Mouse (Mus musculus): ENCODE results near the gene Cyp4f18. TPM values are rescaled to one million over a fixed set of nuclear protein-coding genes. Genes with fewer than 3 reads are reported as not detected.

The Cyp4f18 gene
- polyA plus RNA-seq, 1 experiment: 0.09 TPM

- Histone ChIP-seq H3K27me3 (ENCODE audit: control insufficient read depth, insufficient read depth, low read length) (no peaks in the 10 kb centered on the region), H3K4me3 (ENCODE audit: control insufficient read depth, low read depth, low read length) (no peak overlapping the region), H3K4me1 (ENCODE audit: control insufficient read depth, insufficient read depth, low read length) (no peaks in the 10 kb centered on the region), H3K36me3 (ENCODE audit: control insufficient read depth, insufficient read depth, low read length) (no peaks in the 10 kb centered on the region), H3K27ac (ENCODE audit: control insufficient read depth, insufficient read depth, low read depth, low read length) (no peak overlapping the region)
- TF ChIP-seq POLR2A (IDR thresholded peaks at IDR 0.05; ENCODE audit: control insufficient read depth, low read depth, low read length) (no peak), CTCF (IDR thresholded peaks at IDR 0.05; ENCODE audit: control insufficient read depth, insufficient read depth, insufficient replicate concordance, low read depth, low read length) (no peak)
These were observed 37.5 kb downstream of the Cyp4f18 start for GRCm38 (mm10) chr8:71971945-71972344.

GRCm38 (mm10) chr8:71968636-71969035 lies 40.8 kb downstream of the Cyp4f18 start:
- no peaks in the 10 kb centered on the region for H3K36me3 ChIP-seq (ENCODE audit: control insufficient read depth, insufficient read depth, low read length)
- no peaks in the 10 kb centered on the region for H3K27me3 ChIP-seq (ENCODE audit: control insufficient read depth, insufficient read depth, low read length)
- no peak overlapping the region for H3K27ac ChIP-seq (ENCODE audit: control insufficient read depth, insufficient read depth, low read depth, low read length)
- no peak overlapping the region for H3K4me3 ChIP-seq (ENCODE audit: control insufficient read depth, low read depth, low read length)
- TF ChIP-seq CTCF (IDR thresholded peaks at IDR 0.05; ENCODE audit: control insufficient read depth, insufficient read depth, insufficient replicate concordance, low read depth, low read length): no peak
- TF ChIP-seq POLR2A (IDR thresholded peaks at IDR 0.05; ENCODE audit: control insufficient read depth, low read depth, low read length): no peak
- no peaks in the 10 kb centered on the region for H3K4me1 ChIP-seq (ENCODE audit: control insufficient read depth, insufficient read depth, low read length)

- H3K27ac ChIP-seq (ENCODE audit: control insufficient read depth, insufficient read depth, low read depth, low read length): no peak overlapping the region
- TF ChIP-seq POLR2A (IDR thresholded peaks at IDR 0.05; ENCODE audit: control insufficient read depth, low read depth, low read length) (no peak), CTCF (IDR thresholded peaks at IDR 0.05; ENCODE audit: control insufficient read depth, insufficient read depth, insufficient replicate concordance, low read depth, low read length) (no peak)
- no peaks in the 10 kb centered on the region for H3K27me3 ChIP-seq (ENCODE audit: control insufficient read depth, insufficient read depth, low read length)
- no peaks in the 10 kb centered on the region for H3K4me1 ChIP-seq (ENCODE audit: control insufficient read depth, insufficient read depth, low read length)
- no peaks in the 10 kb centered on the region for H3K36me3 ChIP-seq (ENCODE audit: control insufficient read depth, insufficient read depth, low read length)
- H3K4me3 ChIP-seq (ENCODE audit: control insufficient read depth, low read depth, low read length): no peak overlapping the region
These were observed 41.3 kb downstream of the Cyp4f18 start for GRCm38 (mm10) chr8:71968100-71968499.

- Histone ChIP-seq H3K27me3 (ENCODE audit: control insufficient read depth, insufficient read depth, low read length) (no peaks in the 10 kb centered on the region), H3K36me3 (ENCODE audit: control insufficient read depth, insufficient read depth, low read length) (no peaks in the 10 kb centered on the region), H3K4me1 (ENCODE audit: control insufficient read depth, insufficient read depth, low read length) (no peaks in the 10 kb centered on the region), H3K27ac (ENCODE audit: control insufficient read depth, insufficient read depth, low read depth, low read length) (no peak overlapping the region), H3K4me3 (ENCODE audit: control insufficient read depth, low read depth, low read length) (no peak overlapping the region)
- no peak for TF ChIP-seq POLR2A (IDR thresholded peaks at IDR 0.05; ENCODE audit: control insufficient read depth, low read depth, low read length)
- no peak for TF ChIP-seq CTCF (IDR thresholded peaks at IDR 0.05; ENCODE audit: control insufficient read depth, insufficient read depth, insufficient replicate concordance, low read depth, low read length)
These were observed 42.2 kb downstream of the Cyp4f18 start for GRCm38 (mm10) chr8:71967261-71967660.

- no peak overlapping the region for H3K4me3 ChIP-seq (ENCODE audit: control insufficient read depth, low read depth, low read length)
- H3K27me3 ChIP-seq (ENCODE audit: control insufficient read depth, insufficient read depth, low read length): no peaks in the 10 kb centered on the region
- no peak overlapping the region for H3K27ac ChIP-seq (ENCODE audit: control insufficient read depth, insufficient read depth, low read depth, low read length)
- TF ChIP-seq CTCF (IDR thresholded peaks at IDR 0.05; ENCODE audit: control insufficient read depth, insufficient read depth, insufficient replicate concordance, low read depth, low read length): no peak
- H3K4me1 ChIP-seq (ENCODE audit: control insufficient read depth, insufficient read depth, low read length): no peaks in the 10 kb centered on the region
- no peaks in the 10 kb centered on the region for H3K36me3 ChIP-seq (ENCODE audit: control insufficient read depth, insufficient read depth, low read length)
These were observed 43.0 kb downstream of the Cyp4f18 start for GRCm38 (mm10) chr8:71966411-71966810.

- Histone ChIP-seq H3K27ac (ENCODE audit: control insufficient read depth, insufficient read depth, low read depth, low read length) (no peak overlapping the region), H3K27me3 (ENCODE audit: control insufficient read depth, insufficient read depth, low read length) (no peaks in the 10 kb centered on the region), H3K4me1 (ENCODE audit: control insufficient read depth, insufficient read depth, low read length) (no peaks in the 10 kb centered on the region), H3K36me3 (ENCODE audit: control insufficient read depth, insufficient read depth, low read length) (no peaks in the 10 kb centered on the region), H3K4me3 (ENCODE audit: control insufficient read depth, low read depth, low read length) (no peak overlapping the region)
- TF ChIP-seq POLR2A (IDR thresholded peaks at IDR 0.05; ENCODE audit: control insufficient read depth, low read depth, low read length): no peak
These were observed 44.3 kb downstream of the Cyp4f18 start for GRCm38 (mm10) chr8:71965166-71965565.

GRCm38 (mm10) chr8:71964051-71964450 lies 45.4 kb downstream of the Cyp4f18 start:
- no peaks in the 10 kb centered on the region for H3K36me3 ChIP-seq (ENCODE audit: control insufficient read depth, insufficient read depth, low read length)
- TF ChIP-seq POLR2A (IDR thresholded peaks at IDR 0.05; ENCODE audit: control insufficient read depth, low read depth, low read length) (no peak), CTCF (IDR thresholded peaks at IDR 0.05; ENCODE audit: control insufficient read depth, insufficient read depth, insufficient replicate concordance, low read depth, low read length) (no peak)

GRCm38 (mm10) chr8:71961796-71962195 lies 47.6 kb downstream of the Cyp4f18 start:
- Histone ChIP-seq H3K27ac (ENCODE audit: control insufficient read depth, insufficient read depth, low read depth, low read length) (no peak overlapping the region), H3K4me3 (ENCODE audit: control insufficient read depth, low read depth, low read length) (no peak overlapping the region), H3K27me3 (ENCODE audit: control insufficient read depth, insufficient read depth, low read length) (no peaks in the 10 kb centered on the region), H3K36me3 (ENCODE audit: control insufficient read depth, insufficient read depth, low read length) (no peaks in the 10 kb centered on the region), H3K4me1 (ENCODE audit: control insufficient read depth, insufficient read depth, low read length) (no peaks in the 10 kb centered on the region)
- TF ChIP-seq POLR2A (IDR thresholded peaks at IDR 0.05; ENCODE audit: control insufficient read depth, low read depth, low read length) (no peak), CTCF (IDR thresholded peaks at IDR 0.05; ENCODE audit: control insufficient read depth, insufficient read depth, insufficient replicate concordance, low read depth, low read length) (no peak)

More at GRCm38 (mm10) chr8:71964051-71964450, 45.4 kb downstream of the Cyp4f18 start:
- Histone ChIP-seq H3K4me3 (ENCODE audit: control insufficient read depth, low read depth, low read length) (no peak overlapping the region), H3K27ac (ENCODE audit: control insufficient read depth, insufficient read depth, low read depth, low read length) (no peak overlapping the region), H3K4me1 (ENCODE audit: control insufficient read depth, insufficient read depth, low read length) (no peaks in the 10 kb centered on the region), H3K27me3 (ENCODE audit: control insufficient read depth, insufficient read depth, low read length) (no peaks in the 10 kb centered on the region)
